Mouse (Mus musculus) CD4-positive naive resting alpha-beta T cell, adult 76 days (primary cell): ENCODE data around the gene Olfr478. TPM values are rescaled to one million over a fixed set of nuclear protein-coding genes. Genes with fewer than 3 reads are reported as not detected.

Experiments used
- total RNA-seq: library from RNA; stranded (reverse); gene quantifications from one replicate; pipeline ENCODE4 v1.2.4, GENCODE M21; 2023

Olfr478 gene
- total RNA-seq = not detected

DNA sequence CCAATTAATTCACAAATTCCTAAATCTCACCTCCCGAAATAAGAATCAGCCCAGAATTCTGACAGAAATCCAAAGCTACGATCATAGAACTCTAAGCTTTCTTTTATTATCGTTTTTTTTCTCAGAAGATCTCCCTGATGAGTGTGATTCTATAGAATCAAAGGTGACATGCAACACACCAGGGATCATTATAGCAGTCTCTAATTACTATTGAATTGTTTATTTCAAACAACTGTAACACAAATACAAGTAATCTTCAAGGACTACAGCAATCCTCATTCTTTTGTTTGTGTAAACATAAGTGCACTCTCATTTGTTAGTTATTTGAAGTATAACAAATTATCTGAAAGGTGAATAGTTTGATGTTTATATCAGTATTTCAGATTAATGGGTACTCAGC lies at the start of gene Olfr478:
Gene Olfr478 (minus strand): TSS at position 101 of the 400 bp plus-strand sequence.

DNA sequence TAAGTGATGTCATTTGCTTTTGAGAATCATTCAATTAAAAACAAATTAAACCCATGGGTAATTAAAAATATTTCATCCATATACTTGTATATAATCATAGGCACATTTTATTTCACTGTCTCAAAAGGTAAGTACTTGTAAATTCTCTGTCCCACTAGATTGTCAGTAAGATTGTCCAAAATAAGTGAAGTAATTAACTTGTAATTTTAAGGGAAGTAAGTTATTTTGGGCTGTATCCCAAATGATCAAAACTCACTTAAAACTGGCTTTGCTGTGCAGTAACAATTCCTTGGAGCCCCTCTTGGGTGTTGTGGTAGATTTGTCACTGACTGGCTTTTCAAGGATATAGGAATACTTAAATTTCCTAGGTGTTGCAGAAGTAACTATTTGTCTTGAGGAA lies 45.8 kb upstream of the Olfr478 start, which contains the start of gene Olfr481:
Gene Olfr481 (plus strand): TSS at position 301 of the 400 bp plus-strand sequence.

DNA sequence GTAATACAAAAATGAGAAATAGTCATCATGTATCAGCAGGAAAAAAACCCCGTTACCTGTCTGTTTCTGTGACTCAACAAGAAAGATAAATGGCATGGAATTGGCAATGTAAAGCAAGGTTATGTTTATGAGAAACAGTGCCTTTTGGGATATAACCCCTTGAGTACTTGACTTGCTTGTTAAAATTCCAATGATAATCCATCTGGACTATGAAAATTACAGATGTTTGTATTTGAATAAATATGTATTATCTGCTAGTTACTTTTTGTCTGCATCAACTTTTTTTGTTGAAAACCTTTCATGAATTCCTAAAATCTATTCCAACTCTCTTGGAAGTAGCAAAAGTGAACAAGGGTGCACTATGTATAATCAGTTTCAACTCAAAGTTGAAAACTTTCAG lies 33.5 kb upstream of the Olfr478 start, which contains the start of gene Olfr480:
Gene Olfr480 (minus strand): TSS at position 101 of the 400 bp plus-strand sequence.

DNA sequence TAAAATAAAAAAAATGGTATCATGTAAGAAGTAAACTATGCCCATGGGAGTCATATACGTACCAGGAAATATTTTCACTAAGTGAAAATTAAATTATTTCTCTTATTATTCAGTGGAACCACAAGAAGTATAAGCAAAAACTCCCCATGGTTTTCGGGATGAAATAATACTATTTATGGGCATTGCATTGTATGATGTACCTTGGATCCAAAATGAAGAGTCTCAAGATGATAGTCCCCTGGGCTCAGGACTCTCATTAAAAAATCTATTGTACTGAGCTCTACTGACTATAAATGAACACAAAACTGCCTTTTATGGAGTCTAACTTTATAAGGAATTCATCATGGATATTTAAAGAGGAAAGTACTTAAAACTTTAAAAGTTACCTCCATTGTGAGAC lies 16.6 kb upstream of the Olfr478 start, which contains the start of gene Olfr479:
Gene Olfr479 (plus strand): TSS at position 301 of the 400 bp plus-strand sequence.

DNA sequence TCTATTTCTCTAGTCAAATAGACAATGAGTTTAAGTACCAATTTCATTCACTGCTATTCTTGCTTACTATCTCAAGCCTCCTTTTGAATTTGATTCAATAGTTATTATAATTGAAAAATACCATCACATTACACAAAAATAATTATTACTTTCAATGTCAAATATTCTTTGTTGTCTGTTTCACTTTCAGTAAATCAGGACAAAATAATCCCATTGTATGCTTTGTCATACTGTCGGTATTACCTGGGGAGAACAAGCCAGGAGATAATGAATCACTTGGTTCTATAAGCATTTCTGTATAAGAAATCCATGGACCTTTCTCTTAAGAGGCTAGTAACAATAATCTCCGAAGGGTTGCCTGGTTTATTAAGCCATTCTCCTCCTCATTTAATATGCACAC lies 47.4 kb downstream of the Olfr478 start, which contains the start of gene Olfr477:
Gene Olfr477 (plus strand): TSS at position 301 of the 400 bp plus-strand sequence.

Other genes with a start within 250 kb of the Olfr478 start
- gene Ovch2, start 232.8 kb downstream of the Olfr478 start, total RNA-seq = not detected
- not detected for gene Olfr467, start 221.7 kb downstream of the Olfr478 start, total RNA-seq
- not detected for gene Olfr469, start 208.4 kb downstream of the Olfr478 start, total RNA-seq
- not detected for gene Olfr470, start 186.5 kb downstream of the Olfr478 start, total RNA-seq
- 0.09 TPM for gene Olfr472, start 136.1 kb downstream of the Olfr478 start, total RNA-seq
- gene Olfr473, start 103.5 kb downstream of the Olfr478 start, total RNA-seq = not detected
- not detected for gene Olfr474, start 79.3 kb downstream of the Olfr478 start, total RNA-seq
- not detected for gene Olfr476, start 69.2 kb downstream of the Olfr478 start, total RNA-seq
- not detected for gene Olfr477, start 47.3 kb downstream of the Olfr478 start, total RNA-seq
- not detected for gene Olfr479, start 16.7 kb upstream of the Olfr478 start, total RNA-seq
- not detected for gene Olfr480, start 33.4 kb upstream of the Olfr478 start, total RNA-seq
- not detected for gene Olfr481, start 45.9 kb upstream of the Olfr478 start, total RNA-seq
- 2.1 TPM for gene Olfr482, start 63.6 kb upstream of the Olfr478 start, total RNA-seq
- gene Olfr483, start 66.9 kb upstream of the Olfr478 start, total RNA-seq = not detected
- gene Olfr484, start 93.5 kb upstream of the Olfr478 start, total RNA-seq = not detected
- gene Olfr485, start 125.9 kb upstream of the Olfr478 start, total RNA-seq = not detected
- not detected for gene Olfr486, start 138.8 kb upstream of the Olfr478 start, total RNA-seq
- gene Olfr487, start 180.6 kb upstream of the Olfr478 start, total RNA-seq = not detected
- not detected for gene Olfr488, start 224.4 kb upstream of the Olfr478 start, total RNA-seq